Mouse (Mus musculus) limb, embryonic 14.5 days (tissue): Measurements from ENCODE around the gene AC134908.4. TPM values are rescaled to one million over a fixed set of nuclear protein-coding genes. Genes with fewer than 3 reads are reported as not detected.

Experiments used
- ATAC-seq: fragments of 200-750 bp; cut with Nextera tagmentation; 2 replicates; pipeline ENCODE4 v1.8.0; 2017; ENCODE audit warnings: low read depth, moderate number of reproducible peaks, moderate TSS enrichment; ENCODE audit not compliant: low FRiP score
- DNase-seq: peaks from one replicate; pipeline ENCODE4 v3.0.0-alpha.2; 2015; ENCODE audit warnings: low spot score
- H3K27ac ChIP-seq: fragments of 300-500 bp; sonication (generic); replicated peaks from 2 replicates; pipeline ENCODE4 v1.5.1; 2014; ENCODE audit warnings: low read depth, mild to moderate bottlenecking, low read length, moderate library complexity, mixed read lengths
- H3K27me3 ChIP-seq: fragments of 300-500 bp; sonication (generic); 2 replicates; pipeline ENCODE4 v1.6.1; 2014; ENCODE audit warnings: low read length, mixed read lengths; ENCODE audit not compliant: control insufficient read depth, insufficient read depth
- H3K36me3 ChIP-seq: fragments of 300-500 bp; sonication (generic); 2 replicates; pipeline ENCODE4 v1.6.1; 2014; ENCODE audit warnings: mild to moderate bottlenecking, low read length, moderate library complexity, mixed read lengths; ENCODE audit not compliant: control insufficient read depth, insufficient read depth
- H3K4me1 ChIP-seq: fragments of 300-500 bp; sonication (generic); 2 replicates; pipeline ENCODE4 v1.6.1; 2014; ENCODE audit warnings: antibody characterized with exemption, low read length, mixed read lengths; ENCODE audit not compliant: control insufficient read depth, insufficient read depth
- H3K4me2 ChIP-seq: fragments of 300-500 bp; sonication (generic); replicated peaks from 2 replicates; pipeline ENCODE4 v1.6.1; 2014; ENCODE audit warnings: low read depth, mild to moderate bottlenecking, low read length, moderate library complexity; ENCODE audit not compliant: severe bottlenecking
- H3K4me3 ChIP-seq: fragments of 300-500 bp; sonication (generic); replicated peaks from 2 replicates; pipeline ENCODE4 v1.5.1; 2014; ENCODE audit warnings: low read length
- H3K9ac ChIP-seq: fragments of 300-500 bp; sonication (generic); 2 replicates; pipeline ENCODE4 v1.6.1; 2014; ENCODE audit warnings: mild to moderate bottlenecking, low read depth, low read length, moderate library complexity; ENCODE audit not compliant: severe bottlenecking
- H3K9me3 ChIP-seq: fragments of 300-500 bp; sonication (generic); 2 replicates; pipeline ENCODE4 v1.6.1; 2016; ENCODE audit warnings: low read length; ENCODE audit not compliant: control insufficient read depth
- POLR2A ChIP-seq: fragments of 200-500 bp; IDR thresholded peaks from 2 replicates; pipeline ENCODE4 v1.8.0; 2012; ENCODE audit warnings: inconsistent platforms, mild to moderate bottlenecking, moderate library complexity, borderline replicate concordance; ENCODE audit not compliant: insufficient read depth, insufficient read length; ENCODE audit errors: extremely low read depth
- WGBS: fragments of 180-500 bp; shearing (Covaris S2); extraction: QIAGEN DNeasy Blood & Tissue Kit; methylation state at CpG from one replicate; pipeline ENCODE4 v1.1.7; 2014; 5-methylcytosine and 5-hydroxymethylcytosine counted together
- polyA plus RNA-seq, 2 experiments: library from polyadenylated mRNA; depleted of rRNA in 1 of 2; stranded (reverse) in 1 of 2; unstranded in 1 of 2; fragments of >200 nt; fragmentation: Nextera tagmentation in 1 of 2; extraction: Ambion mirVana in 1 of 2; gene quantifications; 2 replicates each; pipeline versions ENCODE4 v1.2.1 to v1.2.3; 2012 to 2014

The AC134908.4 gene
- polyA plus RNA-seq, 2 experiments: 0.30 TPM; not detected in 1

DNA sequence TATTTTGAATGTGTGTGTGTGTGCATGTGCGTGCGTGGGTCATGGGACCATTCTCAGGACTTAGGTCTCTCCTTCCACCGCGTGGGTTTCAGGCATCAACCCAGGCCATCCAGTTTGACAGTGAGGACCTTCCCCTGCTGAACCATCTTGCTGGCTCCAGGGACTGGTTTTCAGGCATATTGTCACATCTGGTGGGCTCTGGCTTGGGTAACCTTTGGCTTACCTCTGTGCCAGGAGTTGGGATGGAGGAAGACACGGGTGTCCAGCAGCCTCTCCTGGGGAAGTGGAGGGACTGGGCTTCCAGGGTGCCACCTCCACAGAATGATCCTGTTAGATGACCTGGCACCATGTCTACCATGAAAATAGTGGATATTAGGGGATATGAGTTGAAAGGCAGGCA is 17.5 kb downstream of the AC134908.4 start:
- peaks cover 26% of the 10 kb centered on the region for H3K36me3 ChIP-seq
- no peak overlapping the region for H3K4me3 ChIP-seq
- H3K27me3 ChIP-seq: no peaks in the 10 kb centered on the region
- no peak for TF ChIP-seq POLR2A
- H3K9ac ChIP-seq: no peak overlapping the region
- H3K4me2 ChIP-seq: no peak overlapping the region
- WGBS: 94% methylated on average over 5 of the region's 5 CpGs
- H3K9me3 ChIP-seq: no peaks in the 10 kb centered on the region
- H3K4me1 ChIP-seq: peaks cover 5% of the 10 kb centered on the region
- DNase-seq (no peak), ATAC-seq (no peak)
- no peak overlapping the region for H3K27ac ChIP-seq

- ATAC-seq: no peak
- peaks cover 5% of the 10 kb centered on the region for H3K4me1 ChIP-seq
- H3K4me3 ChIP-seq: no peak overlapping the region
- H3K27me3 ChIP-seq: no peaks in the 10 kb centered on the region
- H3K9ac ChIP-seq: no peak overlapping the region
- H3K9me3 ChIP-seq: no peaks in the 10 kb centered on the region
- H3K36me3 ChIP-seq: peaks cover 9% of the 10 kb centered on the region
- WGBS: 82% methylated on average over 10 of the region's 10 CpGs
- no peak for TF ChIP-seq POLR2A
- H3K4me2 ChIP-seq: no peak overlapping the region
- DNase-seq: no peak
- no peak overlapping the region for H3K27ac ChIP-seq
Observed at GRCm38 (mm10) chr17:25775318-25776062, 20.0 kb downstream of the AC134908.4 start.

DNA sequence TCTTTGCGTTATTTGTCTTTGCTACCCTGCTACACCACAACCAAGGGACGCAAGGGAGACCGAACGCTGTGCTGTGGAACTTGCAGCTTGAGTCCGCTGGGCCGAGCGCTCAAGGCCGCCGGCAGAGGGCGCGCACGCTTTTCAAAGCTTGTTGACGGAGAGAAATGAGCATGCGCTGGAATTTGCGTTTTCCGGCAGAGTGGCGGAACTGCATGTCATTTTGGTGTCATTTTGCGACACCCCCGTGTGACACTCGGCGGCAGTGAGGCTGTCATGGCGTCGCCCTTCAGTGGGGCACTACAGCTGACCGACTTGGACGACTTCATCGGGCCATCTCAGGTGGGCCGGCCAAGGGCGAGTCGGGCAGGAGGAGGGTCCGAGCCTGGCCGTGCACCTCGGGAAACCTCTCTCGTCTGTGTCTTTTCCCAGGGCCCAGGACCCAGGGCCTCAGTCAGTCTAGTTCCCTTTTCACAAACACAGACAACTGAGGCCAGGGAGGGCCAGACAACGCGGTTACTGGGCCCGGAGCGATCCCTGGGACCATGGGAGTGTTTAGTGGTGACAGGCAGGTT is 21.8 kb downstream of the AC134908.4 start, which contains the start of gene Narfl:
TSS of gene Narfl (plus strand) at position 228 of the 572 bp plus-strand sequence.
- Histone ChIP-seq H3K4me1 (peaks cover 5% of the 10 kb centered on the region), H3K4me2 (peak within 1 kb of the TSS; percentile 80), H3K27me3 (no peaks in the 10 kb centered on the region), H3K9me3 (no peaks in the 10 kb centered on the region), H3K4me3 (peak within 1 kb of the TSS; percentile 69), H3K27ac (no peak within 1 kb of the TSS), H3K9ac (peak within 1 kb of the TSS; percentile 77), H3K36me3 (peaks cover 9% of the 10 kb centered on the region)
- DNase-seq (peak; percentile 96), ATAC-seq (peak; percentile 87)
- TF ChIP-seq POLR2A: peak; percentile 53; the same call in 1 of the 2 replicates
- under 1% methylated on average over 37 of the region's 37 CpGs for WGBS

DNA sequence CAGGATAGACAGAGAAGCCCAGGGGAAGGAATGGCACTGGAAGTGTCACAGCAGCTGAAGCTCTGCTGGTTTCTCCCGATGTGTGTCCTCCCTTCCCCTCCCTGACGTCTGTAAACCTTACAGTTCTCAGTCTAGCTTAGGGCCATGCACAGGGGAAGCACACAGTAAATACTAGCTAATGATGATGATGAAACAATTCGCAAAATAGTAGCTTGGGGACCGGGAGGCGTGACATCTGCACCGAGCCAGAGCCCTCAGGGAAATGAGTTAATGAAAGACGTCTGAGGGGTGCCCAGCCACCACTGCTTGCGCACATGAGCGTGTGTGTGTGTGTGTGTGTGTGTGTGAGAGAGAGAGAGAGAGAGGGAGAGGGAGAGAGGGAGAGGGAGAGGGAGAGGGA is 26.1 kb downstream of the AC134908.4 start:
- WGBS: 28% methylated on average over 9 of the region's 9 CpGs
- Histone ChIP-seq H3K4me2 (no peak overlapping the region), H3K9me3 (no peaks in the 10 kb centered on the region), H3K27me3 (no peaks in the 10 kb centered on the region), H3K36me3 (no peaks in the 10 kb centered on the region), H3K9ac (no peak overlapping the region), H3K27ac (no peak overlapping the region), H3K4me1 (peaks cover 3% of the 10 kb centered on the region), H3K4me3 (no peak overlapping the region)
- DNase-seq: no peak
- TF ChIP-seq POLR2A: no peak
- ATAC-seq: no peak

DNA sequence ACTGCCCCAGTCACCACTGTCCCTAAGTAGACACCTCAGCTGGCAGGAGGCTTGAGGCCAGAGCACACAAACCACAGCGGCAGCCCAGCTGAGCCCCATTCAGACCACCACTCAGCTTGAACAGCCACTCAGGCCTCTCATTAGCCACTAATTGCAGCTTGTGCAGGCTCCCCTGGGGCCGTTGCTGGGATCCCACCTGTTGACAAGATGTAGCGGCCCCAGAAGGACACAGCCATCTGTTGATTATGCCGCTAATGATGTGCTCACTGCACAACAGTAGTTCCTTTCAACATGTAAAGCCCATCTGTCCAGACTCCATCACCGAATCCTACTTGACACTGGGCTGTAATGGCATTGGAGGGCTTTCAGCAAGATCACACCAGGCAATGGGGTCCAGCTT is 29.6 kb downstream of the AC134908.4 start:
- WGBS: 8% methylated on average over 5 of the region's 5 CpGs
- no peak overlapping the region for H3K9ac ChIP-seq

More for the DNA sequence above, 29.6 kb downstream of the AC134908.4 start:
- H3K4me3 ChIP-seq: no peak overlapping the region
- H3K4me1 ChIP-seq: no peaks in the 10 kb centered on the region
- H3K27me3 ChIP-seq: no peaks in the 10 kb centered on the region
- no peak for ATAC-seq
- no peaks in the 10 kb centered on the region for H3K36me3 ChIP-seq
- no peak overlapping the region for H3K27ac ChIP-seq
- H3K4me2 ChIP-seq: no peak overlapping the region
- DNase-seq: no peak
- no peaks in the 10 kb centered on the region for H3K9me3 ChIP-seq
- no peak for TF ChIP-seq POLR2A
